Mouse (Mus musculus) right cerebral cortex, postnatal 4 days (tissue): ENCODE results near the gene Med24.
A peak's percentile ranks its signal among the peaks of the same experiment; 100 is the strongest.
"Not testable (repeated sequence)": the region's sequence is repeated elsewhere in the genome, so short reads cannot be mapped to it uniquely, and the experiment has no call there.

Source experiments
- DNase-seq: peaks from one replicate; pipeline ENCODE4 v3.0.0-alpha.2; 2022

Gene Med24

GRCm38 (mm10) chr11:98745932-98746853 is 17.0 kb upstream of the Med24 start:
- DNase-seq = no peak

- no peak for DNase-seq
These were observed 15.3 kb upstream of the Med24 start for GRCm38 (mm10) chr11:98744456-98745019.

- DNase-seq = no peak
These were observed 14.6 kb upstream of the Med24 start for GRCm38 (mm10) chr11:98743655-98744345.

GRCm38 (mm10) chr11:98742397-98743291 is 13.4 kb upstream of the Med24 start:
- DNase-seq = no peak

DNA sequence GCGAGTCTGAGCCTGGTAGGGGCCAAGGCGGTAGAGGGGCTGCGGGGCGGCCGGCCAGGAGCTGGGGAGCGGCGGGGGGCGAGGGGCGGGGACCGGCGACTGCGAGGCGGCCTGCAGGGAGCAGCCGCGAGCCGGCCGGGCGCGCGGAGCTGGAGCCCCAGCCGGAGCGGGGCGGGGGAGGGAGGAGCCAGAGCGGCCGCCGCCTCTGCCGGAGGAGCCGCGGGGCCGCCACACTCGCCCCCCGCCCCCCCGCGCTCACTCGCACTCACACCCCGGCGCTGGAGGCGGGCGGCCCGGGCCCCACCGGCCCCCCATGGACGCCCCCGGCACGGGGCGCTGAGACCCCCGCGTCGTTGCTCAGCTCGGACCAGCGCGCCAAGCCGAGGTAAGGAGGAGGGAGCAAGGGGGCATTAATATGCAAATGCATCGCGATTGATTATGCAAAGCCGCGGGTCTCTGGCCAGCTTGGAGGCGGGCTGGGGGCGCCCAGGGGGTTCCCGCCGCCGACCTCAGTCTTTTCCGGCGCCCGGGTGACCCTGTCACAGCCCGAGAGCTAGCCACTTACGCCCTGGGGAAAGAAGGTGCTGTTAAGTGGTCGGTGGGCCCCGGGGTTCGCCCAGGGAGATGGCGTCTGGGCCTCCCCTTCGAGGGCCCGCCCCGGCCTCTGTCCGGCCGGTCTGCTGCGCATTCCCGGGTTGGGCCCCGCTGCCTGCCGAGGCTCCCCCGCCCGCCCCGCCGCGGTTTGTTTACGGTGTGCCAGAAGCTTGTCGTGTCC is 12.6 kb upstream of the Med24 start:
- DNase-seq = peak; percentile 86

GRCm38 (mm10) chr11:98741051-98741620 is 11.9 kb upstream of the Med24 start:
- DNase-seq = no peak

DNA sequence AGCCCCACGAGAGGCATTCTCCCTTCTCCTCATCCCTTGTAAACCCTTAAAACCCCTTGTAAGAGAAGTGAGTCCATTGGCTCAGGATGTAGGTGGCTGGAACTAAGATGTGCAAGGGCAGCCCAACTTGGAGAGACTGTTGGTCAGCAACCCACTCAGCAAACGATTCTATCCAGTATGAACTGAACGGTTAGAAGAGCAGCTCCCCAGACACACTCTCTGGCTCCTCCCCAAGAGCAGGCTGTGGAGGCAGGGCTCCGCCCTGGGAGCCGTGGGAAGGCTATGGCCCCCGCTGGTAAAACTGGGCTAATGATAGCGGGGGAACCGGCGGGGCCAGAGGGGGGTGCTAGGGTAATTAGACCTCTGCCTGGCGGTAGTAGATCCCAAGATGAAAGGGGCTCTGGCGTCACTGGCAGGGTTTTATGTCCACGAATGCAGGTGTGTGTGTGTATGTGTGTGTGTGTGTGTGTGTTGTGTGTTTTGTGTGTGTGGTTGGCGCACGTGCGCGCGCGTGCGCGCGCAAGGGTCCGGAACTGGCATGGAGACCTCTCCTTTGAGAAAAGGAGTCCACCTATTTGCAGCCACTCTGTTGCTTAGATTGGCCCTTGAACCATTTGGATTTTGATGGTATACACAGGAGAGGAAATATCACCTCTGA is 11.3 kb upstream of the Med24 start, which contains the start of gene Thra:
Gene Thra, plus strand, starts transcription at position 246 of the 658 bp plus-strand sequence.
- DNase-seq = peak; percentile 71

DNA sequence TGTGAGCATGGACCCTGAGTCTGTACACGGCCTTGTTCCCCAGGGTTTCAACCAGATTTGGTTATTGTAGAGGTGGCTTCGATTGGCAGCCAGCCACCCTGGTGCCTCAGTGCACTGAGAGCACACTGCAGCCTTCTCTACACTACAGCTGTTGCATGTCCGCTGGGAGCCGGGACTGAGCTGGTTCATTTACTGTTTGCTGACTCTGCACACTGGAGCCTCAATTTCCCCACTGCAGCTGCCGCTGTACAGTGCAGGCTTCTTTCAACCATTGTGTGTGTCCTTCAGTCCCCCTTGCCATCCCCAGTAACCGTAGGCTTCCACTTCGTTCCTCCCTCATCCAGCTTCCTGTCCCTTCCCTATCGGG is 10.8 kb upstream of the Med24 start:
- no peak for DNase-seq

- DNase-seq = no peak
These were observed 9.7 kb upstream of the Med24 start for GRCm38 (mm10) chr11:98738925-98739324.

DNA sequence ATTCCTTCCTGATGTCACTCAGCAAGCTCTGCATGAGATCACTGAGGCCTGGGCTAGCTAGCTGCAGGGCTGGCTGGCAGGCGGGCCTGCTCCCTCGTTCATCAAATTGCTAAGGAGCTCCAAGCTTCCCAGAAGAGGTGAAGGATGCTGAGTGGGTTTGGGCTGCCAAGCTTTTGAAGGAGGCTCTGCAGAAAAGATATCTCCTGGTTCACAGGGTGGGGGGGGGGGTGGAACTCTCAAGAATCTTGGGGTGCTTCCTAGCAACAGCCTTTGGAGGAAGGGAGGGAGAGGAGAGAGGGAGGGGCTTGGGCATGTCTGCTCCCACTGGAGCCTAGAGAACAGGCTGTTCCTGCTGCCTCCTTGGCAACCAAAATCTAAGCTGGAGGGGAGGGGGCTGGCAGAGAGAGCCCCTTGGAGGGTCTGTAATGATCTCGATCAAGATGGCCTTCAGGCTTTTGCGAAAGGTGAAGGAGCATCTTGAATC is 9.2 kb upstream of the Med24 start:
- no peak for DNase-seq

GRCm38 (mm10) chr11:98737220-98737619 is 8.0 kb upstream of the Med24 start:
- not testable (repeated sequence) for DNase-seq

GRCm38 (mm10) chr11:98736176-98736575 is 6.9 kb upstream of the Med24 start:
- DNase-seq = no peak

- DNase-seq = no peak
These were observed 5.9 kb upstream of the Med24 start for GRCm38 (mm10) chr11:98735111-98735510.

DNA sequence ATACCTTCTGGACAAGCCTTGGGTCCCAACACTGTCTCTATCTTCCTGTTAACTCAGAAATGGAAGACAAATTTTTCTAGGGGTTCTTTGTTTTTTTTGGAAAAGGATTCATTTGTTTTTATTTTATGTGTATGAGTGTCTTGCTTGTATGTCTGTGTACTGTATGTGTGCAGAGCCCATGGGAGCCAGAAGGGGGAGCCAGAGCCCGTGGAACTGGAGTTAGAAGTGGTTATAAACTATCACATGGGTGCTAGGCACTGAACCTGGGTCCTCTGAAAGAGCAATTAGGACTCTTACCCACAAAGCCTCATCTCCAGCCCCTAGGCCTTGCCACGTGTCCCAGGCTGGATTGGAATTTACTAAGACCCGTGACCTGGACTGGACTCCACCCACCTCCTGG is 4.8 kb upstream of the Med24 start:
- no peak for DNase-seq

GRCm38 (mm10) chr11:98731134-98731533 is 1.9 kb upstream of the Med24 start:
- DNase-seq = no peak

- no peak for DNase-seq
These were observed 1.5 kb upstream of the Med24 start for GRCm38 (mm10) chr11:98730727-98731126.

DNA sequence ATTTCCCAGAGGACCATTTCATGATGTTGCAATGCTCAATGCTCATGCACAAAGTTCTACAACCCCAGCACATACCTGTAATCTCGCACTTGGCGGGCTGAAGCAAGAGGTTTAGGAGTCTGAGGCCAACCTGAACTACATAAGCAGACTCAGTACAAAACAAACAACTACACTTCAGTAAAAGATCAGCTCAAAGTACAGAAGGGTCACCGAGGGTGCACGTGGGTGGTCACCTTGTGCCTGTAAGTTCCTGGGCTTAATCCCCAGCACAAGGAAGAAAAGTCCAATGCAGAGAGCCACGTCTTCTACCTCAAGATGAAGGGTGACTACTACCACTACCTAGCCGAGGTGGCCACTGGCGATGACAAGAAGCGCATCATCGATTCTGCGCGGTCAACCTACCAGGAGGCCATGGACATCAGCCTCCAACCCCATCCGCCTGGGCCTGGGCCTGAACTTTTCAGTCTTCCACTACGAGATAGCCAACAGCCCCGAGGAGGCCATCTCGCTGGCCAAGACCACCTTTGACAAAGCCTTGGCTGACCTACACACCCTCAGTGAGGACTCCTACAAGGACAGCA is 3.2 kb downstream of the Med24 start:
- no peak for DNase-seq

DNA sequence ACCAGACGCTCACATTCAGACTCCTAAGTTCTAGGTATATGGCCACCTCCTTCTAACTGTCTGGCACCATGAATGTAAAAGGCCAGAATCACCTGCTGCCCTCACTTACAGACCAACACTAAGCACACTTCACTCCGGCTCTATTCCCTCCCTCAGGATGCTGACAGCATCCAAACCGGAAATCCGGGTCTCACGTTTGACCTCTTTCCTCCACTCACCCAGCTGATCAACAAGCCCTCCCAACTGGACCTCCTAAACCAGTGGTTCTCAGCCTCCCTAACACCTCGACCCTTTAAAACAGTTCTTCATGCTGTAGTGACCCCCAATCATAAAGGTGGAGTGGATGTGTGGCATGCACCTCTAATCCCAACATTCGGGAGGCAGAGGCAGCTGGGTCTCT is 6.1 kb downstream of the Med24 start:
- DNase-seq = no peak

DNA sequence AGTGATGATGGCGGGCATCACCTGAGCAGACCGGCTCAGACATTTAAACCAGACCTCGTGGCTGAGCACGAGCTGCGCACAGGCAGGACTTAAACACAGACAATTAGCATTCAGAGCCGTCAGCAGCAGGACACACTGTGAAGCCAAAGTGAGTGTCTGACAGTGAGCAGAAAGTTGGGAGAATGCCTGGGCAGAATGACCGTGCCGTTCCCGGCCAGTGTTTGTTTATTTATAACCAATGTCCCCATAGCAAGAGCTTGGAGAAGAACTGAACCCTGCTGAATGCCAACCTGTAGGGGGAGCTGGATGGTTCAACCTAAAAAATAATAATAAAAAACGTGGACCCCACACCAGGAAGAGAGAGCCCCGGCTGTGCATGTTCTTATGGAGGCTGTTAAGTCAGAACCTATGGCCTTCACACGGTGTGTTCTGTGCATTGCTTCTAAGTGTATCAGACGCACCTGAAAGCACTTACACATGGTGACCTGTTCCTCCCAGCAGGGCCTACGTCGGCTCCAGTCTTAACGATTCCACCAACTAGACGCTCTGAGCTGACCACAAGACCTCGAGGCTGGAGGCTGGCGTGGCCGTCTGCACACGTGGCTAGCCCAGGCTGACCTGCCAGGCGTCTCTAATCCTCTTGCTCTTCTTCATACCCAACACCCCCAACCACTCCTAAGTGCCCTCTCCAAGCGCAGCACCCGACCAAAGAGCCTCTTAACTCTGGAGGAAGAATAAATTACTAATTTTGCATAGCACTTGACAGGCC is 7.6 kb downstream of the Med24 start:
- no peak for DNase-seq

DNA sequence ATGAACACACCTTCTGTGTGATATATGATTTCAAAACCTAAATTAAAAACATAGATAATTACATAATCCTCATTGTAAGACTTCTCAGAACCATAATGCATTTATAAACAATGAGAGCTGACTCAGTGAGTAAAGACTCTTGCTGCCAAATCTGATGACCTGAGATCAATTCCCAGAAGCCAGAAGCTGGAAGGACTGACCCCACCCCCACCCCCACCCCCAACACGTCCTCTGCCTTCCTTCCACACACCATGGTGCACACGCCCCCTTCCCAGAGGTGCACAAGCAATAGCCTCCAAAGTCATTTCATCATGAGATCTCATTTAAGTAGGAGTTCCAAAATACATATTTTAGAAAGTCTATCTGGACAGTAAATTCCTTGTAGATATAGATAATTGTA is 8.5 kb downstream of the Med24 start:
- no peak for DNase-seq
